ENCODE assay signal across 25 mouse cellular contexts in the genomic region with DNA sequence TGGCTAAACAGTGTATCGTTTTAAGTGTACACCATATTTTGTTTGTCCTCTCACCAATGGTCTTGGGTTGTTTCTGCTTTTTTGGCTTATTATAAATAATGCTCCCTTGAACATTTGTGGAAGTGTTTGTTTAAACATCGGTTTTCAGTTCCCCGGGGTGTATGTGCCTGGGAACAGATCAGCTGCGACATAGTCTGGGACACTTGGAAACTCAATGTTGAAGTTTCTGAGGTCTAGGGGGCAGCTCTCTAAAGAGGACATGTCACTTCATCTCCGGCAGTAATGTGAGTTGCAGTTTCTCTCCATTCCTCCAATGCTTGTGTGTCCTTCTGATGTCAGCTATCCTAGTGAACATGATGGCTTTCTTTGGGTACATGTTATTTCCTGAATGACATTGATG.
"Had no signal": no experiment of that assay in that cellular context is flagged by ENCODE, and none has a peak within 500 bp of the region (broad histone marks: within the 10 kb centered on the region; RNA-seq: fewer than 3 reads in every experiment).

No protein-coding gene starts in this region.

- H3K27me3 ChIP-seq: forebrain, embryonic 15.5 days; heart, embryonic 13.5 days; heart, embryonic 15.5 days; hindbrain, embryonic 13.5 days; hindbrain, embryonic 15.5 days; kidney, embryonic 15.5 days; limb, embryonic 12.5 days had no signal

- ATAC-seq: forebrain, embryonic 15.5 days; forebrain, postnatal 0 days; hindbrain, postnatal 0 days; intestine, embryonic 16.5 days had no signal

- H3K4me2 ChIP-seq: forebrain, embryonic 15.5 days; heart, embryonic 11.5 days; heart, embryonic 13.5 days; heart, embryonic 15.5 days; hindbrain, embryonic 13.5 days; hindbrain, embryonic 15.5 days; kidney, embryonic 15.5 days; limb, embryonic 12.5 days had no signal

- DNase-seq: forebrain, postnatal 0 days; gastrocnemius, postnatal 14 days; gastrocnemius, postnatal 36 days; heart, adult 2 months; heart, postnatal 14 days; heart, postnatal 36 days; kidney, adult 11 months; kidney, adult 2 months; kidney, adult 9 months; kidney, postnatal 14 days; kidney, postnatal 36 days; layer of hippocampus, adult 9-11 months had no signal

- H3K4me3 ChIP-seq: forebrain, embryonic 15.5 days; heart, adult 2 months; heart, embryonic 13.5 days; heart, embryonic 15.5 days; hindbrain, embryonic 13.5 days; hindbrain, embryonic 15.5 days; kidney, embryonic 15.5 days; left cerebral cortex, adult 2 months; limb, embryonic 10.5 days; limb, embryonic 12.5 days had no signal

- H3K4me1 ChIP-seq: forebrain, embryonic 15.5 days; hindbrain, embryonic 13.5 days; hindbrain, embryonic 15.5 days; kidney, embryonic 15.5 days; limb, embryonic 10.5 days; limb, embryonic 12.5 days had no signal

- H3K9ac ChIP-seq: forebrain, embryonic 15.5 days; forebrain, postnatal 0 days; heart, embryonic 13.5 days; heart, embryonic 15.5 days; hindbrain, embryonic 13.5 days; hindbrain, embryonic 15.5 days; kidney, embryonic 15.5 days; limb, embryonic 12.5 days had no signal

- H3K9me3 ChIP-seq: forebrain, embryonic 15.5 days; heart, embryonic 13.5 days; heart, embryonic 15.5 days; hindbrain, embryonic 13.5 days; hindbrain, embryonic 15.5 days; kidney, embryonic 15.5 days; limb, embryonic 10.5 days; limb, embryonic 12.5 days had no signal

- H3K27ac ChIP-seq: forebrain, embryonic 15.5 days; heart, adult 2 months; heart, embryonic 13.5 days; heart, embryonic 15.5 days; hindbrain, embryonic 13.5 days; hindbrain, embryonic 15.5 days; hindbrain, postnatal 0 days; kidney, embryonic 15.5 days; kidney, postnatal 0 days; left cerebral cortex, adult 2 months; limb, embryonic 10.5 days; limb, embryonic 12.5 days had no signal
